Mouse (Mus musculus): ENCODE results near the gene Man1a. TPM values are rescaled to one million over a fixed set of nuclear protein-coding genes. Genes with fewer than 3 reads are reported as not detected.

The Man1a gene
- total and polyA plus RNA-seq, 3 experiments = 6.9 to 43.2 (median 40.1) TPM

DNA sequence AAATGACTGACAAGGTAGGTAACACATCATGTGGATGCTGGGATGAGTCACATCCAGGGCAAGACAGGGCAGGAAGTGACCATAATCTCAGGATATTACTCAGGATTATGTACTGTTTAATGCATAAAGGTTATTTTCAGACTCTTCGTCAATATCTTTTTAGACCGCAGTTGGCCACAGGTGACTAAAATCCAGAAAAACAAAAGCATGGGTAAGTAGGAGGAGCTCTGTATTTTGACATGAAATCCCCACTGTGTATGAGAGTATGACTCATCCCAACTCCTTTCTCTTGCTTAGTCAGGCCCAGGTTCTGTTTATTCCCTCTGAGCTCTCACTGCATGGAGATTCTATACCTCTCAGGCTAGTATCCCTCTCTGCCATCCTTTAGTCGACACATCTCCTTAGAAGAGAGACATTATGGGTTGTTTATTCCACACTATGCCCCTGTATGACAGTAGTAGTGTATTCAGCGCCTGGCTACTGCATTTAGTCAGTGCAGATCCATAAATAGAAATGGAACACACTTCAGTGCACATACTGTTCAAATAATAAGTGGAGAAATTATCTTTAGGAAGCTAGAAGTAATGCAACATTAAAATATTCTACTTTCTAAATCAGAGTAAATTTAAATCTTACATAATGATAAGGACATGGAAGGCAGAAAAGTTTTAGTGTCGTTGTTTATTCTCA is 49.5 kb downstream of the Man1a start:
- 50% methylated on average over 5 of the region's 5 CpGs for WGBS
- intact Hi-C loops (cut with DNase I) = no loop called here
- no peak overlapping the region for H3K9ac ChIP-seq (ENCODE audit: low read depth, low read length)
- H3K79me2 ChIP-seq (replicated peaks; ENCODE audit: control insufficient read depth, insufficient read depth, low read length) = peaks cover 2% of the 10 kb centered on the region; the same call in 1 of the 2 replicates
- no peaks in the 10 kb centered on the region for H3K27me3 ChIP-seq (ENCODE audit: control insufficient read depth, insufficient read depth, low read length)
- no peak for DNase-seq
- peaks cover 6% of the 10 kb centered on the region for H3K4me1 ChIP-seq (ENCODE audit: control insufficient read depth, insufficient read depth, low read length)
- H3K27ac ChIP-seq = peak overlapping the region; percentile 82
- peaks cover 15% of the 10 kb centered on the region for H3K36me3 ChIP-seq (ENCODE audit: control insufficient read depth, insufficient read depth, low read length)
- no peak for TF ChIP-seq POLR2A (IDR thresholded peaks at IDR 0.05; ENCODE audit: insufficient read depth, low read depth, low read length)
- H3K4me3 ChIP-seq = no peak overlapping the region

DNA sequence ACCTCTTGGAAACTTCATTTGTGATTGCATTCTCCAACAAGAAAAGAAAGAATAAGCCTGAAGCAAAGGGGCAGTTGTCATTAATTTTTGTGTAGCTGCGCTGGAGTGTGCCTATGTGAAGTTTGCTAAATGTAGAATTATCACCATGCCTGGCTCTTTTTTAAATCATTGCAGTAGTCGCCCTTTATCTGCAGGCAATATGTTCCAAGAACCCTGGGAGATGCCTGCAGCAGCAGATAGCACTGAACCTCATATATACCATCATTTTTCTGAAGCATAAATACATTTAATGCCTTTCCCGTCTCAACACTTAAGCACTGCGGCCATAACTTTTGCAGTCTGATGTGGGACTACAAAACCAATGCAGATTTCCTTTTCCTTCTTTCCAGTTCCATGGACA is 50.3 kb downstream of the Man1a start:
- 89% methylated on average over 4 of the region's 4 CpGs for WGBS
- Histone ChIP-seq H3K4me1 (ENCODE audit: control insufficient read depth, insufficient read depth, low read length) (peaks cover 6% of the 10 kb centered on the region), H3K36me3 (ENCODE audit: control insufficient read depth, insufficient read depth, low read length) (peaks cover 13% of the 10 kb centered on the region), H3K9ac (ENCODE audit: low read depth, low read length) (no peak overlapping the region), H3K27me3 (ENCODE audit: control insufficient read depth, insufficient read depth, low read length) (no peaks in the 10 kb centered on the region), H3K27ac (peak overlapping the region; percentile 82), H3K4me3 (no peak overlapping the region), H3K79me2 (replicated peaks; ENCODE audit: control insufficient read depth, insufficient read depth, low read length) (peaks cover 2% of the 10 kb centered on the region; the same call in 1 of the 2 replicates)
- intact Hi-C loops (cut with DNase I) = no loop called here
- no peak for DNase-seq
- TF ChIP-seq EP300 (IDR thresholded peaks at IDR 0.05; ENCODE audit: insufficient read depth, low read depth, low read length) (no peak), CTCF (IDR thresholded peaks at IDR 0.05) (no peak), POLR2A (IDR thresholded peaks at IDR 0.05; ENCODE audit: insufficient read depth, low read depth, low read length) (no peak)

DNA sequence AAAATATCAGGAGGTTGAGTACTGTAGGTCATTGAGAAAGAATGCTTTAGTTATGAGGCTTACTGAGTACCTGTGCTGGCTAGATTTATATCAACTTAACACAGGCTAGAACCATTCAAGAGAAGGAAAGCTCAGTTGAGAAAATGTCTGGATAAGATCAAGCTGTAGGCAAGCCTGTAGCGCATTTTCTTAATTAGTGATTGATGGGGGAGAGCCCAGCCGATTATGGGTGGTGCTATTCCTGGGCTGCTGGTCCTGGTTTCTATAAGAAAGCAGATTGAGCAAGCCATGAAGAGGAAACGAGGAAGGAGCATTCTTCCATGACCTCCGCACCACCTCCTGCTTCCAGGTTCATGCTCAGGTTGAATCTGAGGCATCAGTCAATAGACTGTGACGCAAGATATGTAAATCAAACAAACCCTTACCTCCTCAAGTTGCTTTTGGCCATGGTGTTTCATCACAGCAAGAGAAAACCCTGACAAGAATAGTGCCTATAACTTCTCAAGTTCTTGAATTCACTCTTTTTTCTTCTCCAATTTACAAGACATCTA is 58.4 kb downstream of the Man1a start:
- intact Hi-C loops (cut with DNase I) = no loop called here
- Histone ChIP-seq H3K4me3 (no peak overlapping the region), H3K79me2 (replicated peaks; ENCODE audit: control insufficient read depth, insufficient read depth, low read length) (no peaks in the 10 kb centered on the region; the same call in 1 of the 2 replicates), H3K4me1 (ENCODE audit: control insufficient read depth, insufficient read depth, low read length) (no peaks in the 10 kb centered on the region), H3K27me3 (ENCODE audit: control insufficient read depth, insufficient read depth, low read length) (no peaks in the 10 kb centered on the region), H3K9ac (ENCODE audit: low read depth, low read length) (no peak overlapping the region), H3K36me3 (ENCODE audit: control insufficient read depth, insufficient read depth, low read length) (no peaks in the 10 kb centered on the region), H3K27ac (no peak overlapping the region)
- TF ChIP-seq POLR2A (IDR thresholded peaks at IDR 0.05; ENCODE audit: insufficient read depth, low read depth, low read length) (no peak), EP300 (IDR thresholded peaks at IDR 0.05; ENCODE audit: insufficient read depth, low read depth, low read length) (no peak), CTCF (IDR thresholded peaks at IDR 0.05) (no peak)
- 85% methylated on average over 5 of the region's 5 CpGs for WGBS
- no peak for DNase-seq

DNA sequence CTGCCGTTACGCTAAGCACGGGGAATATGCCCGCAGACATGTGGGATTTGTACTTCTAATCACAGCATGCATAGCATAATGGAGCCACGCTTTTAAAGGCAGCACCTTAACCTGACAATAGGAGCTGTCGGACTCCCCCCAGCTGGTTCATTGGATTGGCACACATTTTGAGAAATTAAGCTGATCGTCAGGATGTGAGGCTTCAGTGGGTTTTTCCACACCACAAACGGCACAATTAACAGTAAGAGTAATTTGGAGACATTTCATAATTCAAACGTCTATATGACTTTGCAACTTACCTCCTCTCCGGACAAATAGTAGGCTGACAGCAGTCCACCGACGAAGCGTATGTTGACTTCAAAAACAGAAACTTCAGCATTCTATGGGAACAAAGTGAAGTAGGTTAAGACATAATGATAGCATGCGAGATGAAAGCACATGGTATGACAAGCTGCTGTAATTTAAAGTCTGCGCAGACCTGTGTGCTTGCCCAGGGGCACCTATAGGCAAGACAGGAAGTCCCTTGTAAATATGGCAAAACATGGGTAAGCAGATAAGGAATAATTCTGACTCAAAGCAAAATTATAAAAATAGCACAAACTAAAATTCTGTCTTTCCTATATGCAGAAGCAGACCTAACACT is 62.2 kb downstream of the Man1a start:
- no peak overlapping the region for H3K27ac ChIP-seq
- no peak for DNase-seq
- TF ChIP-seq CTCF (IDR thresholded peaks at IDR 0.05) (no peak), POLR2A (IDR thresholded peaks at IDR 0.05; ENCODE audit: insufficient read depth, low read depth, low read length) (no peak), EP300 (IDR thresholded peaks at IDR 0.05; ENCODE audit: insufficient read depth, low read depth, low read length) (no peak)
- no peaks in the 10 kb centered on the region for H3K4me1 ChIP-seq (ENCODE audit: control insufficient read depth, insufficient read depth, low read length)
- H3K27me3 ChIP-seq (ENCODE audit: control insufficient read depth, insufficient read depth, low read length) = no peaks in the 10 kb centered on the region
- no peaks in the 10 kb centered on the region for H3K36me3 ChIP-seq (ENCODE audit: control insufficient read depth, insufficient read depth, low read length)
- peaks cover 2% of the 10 kb centered on the region for H3K79me2 ChIP-seq (replicated peaks; ENCODE audit: control insufficient read depth, insufficient read depth, low read length)
- 89% methylated on average over 15 of the region's 15 CpGs for WGBS
- intact Hi-C loops (cut with DNase I) = no loop called here
- no peak overlapping the region for H3K9ac ChIP-seq (ENCODE audit: low read depth, low read length)
- H3K4me3 ChIP-seq = no peak overlapping the region

DNA sequence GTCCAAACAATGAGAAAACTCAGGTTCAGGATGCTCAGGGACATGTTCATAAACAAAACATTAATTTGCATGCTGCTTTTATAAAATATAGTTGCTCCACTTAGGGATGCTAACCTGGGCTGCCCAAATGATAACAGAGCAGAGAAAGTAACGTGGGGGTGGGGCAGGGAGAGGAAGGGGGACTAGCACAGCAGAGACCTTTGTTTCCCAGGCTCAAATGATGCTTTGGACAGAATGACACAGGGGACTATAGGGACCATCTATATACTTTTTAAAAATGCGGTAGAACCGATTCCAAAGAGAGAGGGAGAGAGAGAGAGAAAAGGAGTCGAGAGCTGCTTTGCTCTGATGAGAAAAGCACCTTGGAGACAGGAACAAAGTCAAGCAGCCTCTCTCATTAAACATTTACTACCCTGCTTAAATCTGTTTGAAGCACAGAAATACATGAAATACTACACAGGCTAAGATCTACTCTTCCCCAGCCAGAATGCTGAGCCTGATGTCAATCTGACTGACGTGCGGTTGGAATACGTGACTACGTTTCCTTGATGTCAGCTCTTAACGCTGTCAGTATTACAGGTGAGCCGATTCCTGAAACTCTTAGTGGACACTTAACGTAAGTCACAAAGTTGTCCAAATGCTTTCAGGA is 63.1 kb downstream of the Man1a start:
- no peak overlapping the region for H3K27ac ChIP-seq
- H3K4me1 ChIP-seq (ENCODE audit: control insufficient read depth, insufficient read depth, low read length) = no peaks in the 10 kb centered on the region
- intact Hi-C loops (cut with DNase I) = no loop called here
- H3K79me2 ChIP-seq (replicated peaks; ENCODE audit: control insufficient read depth, insufficient read depth, low read length) = peaks cover 2% of the 10 kb centered on the region; the same call in 1 of the 2 replicates
- no peak overlapping the region for H3K9ac ChIP-seq (ENCODE audit: low read depth, low read length)
- WGBS = 87% methylated on average over 11 of the region's 11 CpGs
- H3K27me3 ChIP-seq (ENCODE audit: control insufficient read depth, insufficient read depth, low read length) = no peaks in the 10 kb centered on the region
- H3K4me3 ChIP-seq = no peak overlapping the region
- no peaks in the 10 kb centered on the region for H3K36me3 ChIP-seq (ENCODE audit: control insufficient read depth, insufficient read depth, low read length)
- DNase-seq = no peak
- TF ChIP-seq POLR2A (IDR thresholded peaks at IDR 0.05; ENCODE audit: insufficient read depth, low read depth, low read length) (no peak), CTCF (IDR thresholded peaks at IDR 0.05) (no peak), EP300 (IDR thresholded peaks at IDR 0.05; ENCODE audit: insufficient read depth, low read depth, low read length) (no peak)

All from heart, adult 2 months (tissue).